Mouse (Mus musculus) heart, embryonic 14.5 days (tissue): ENCODE data around the gene Adcy5. TPM values are rescaled to one million over a fixed set of nuclear protein-coding genes. Genes with fewer than 3 reads are reported as not detected.

Experiments used
- ATAC-seq: fragments of 200-750 bp; cut with Nextera tagmentation; 2 replicates; pipeline ENCODE4 v1.8.0; 2017; ENCODE audit warnings: low read depth, moderate TSS enrichment; ENCODE audit not compliant: insufficient number of reproducible peaks, insufficient read depth, low FRiP score
- H3K27ac ChIP-seq, 2 experiments: fragments of 200-500 bp in 1 of 2; fragments of 300-500 bp in 1 of 2; sonication (generic) in 1 of 2; replicated peaks in 1 of 2; 2 replicates each; pipeline ENCODE4 v1.5.1; 2012 to 2014; ENCODE audit warnings: low read depth in 2 of 2, low read length in 2 of 2, control low read depth in 1 of 2, mild to moderate bottlenecking in 1 of 2, mixed read lengths in 1 of 2; ENCODE audit not compliant: control insufficient read depth in 1 of 2, insufficient read depth in 1 of 2
- H3K27me3 ChIP-seq: fragments of 300-500 bp; sonication (generic); 2 replicates; pipeline ENCODE4 v1.6.1; 2014; ENCODE audit warnings: mild to moderate bottlenecking, low read length, control low read depth; ENCODE audit not compliant: control insufficient read depth, insufficient read depth
- H3K36me3 ChIP-seq: fragments of 300-500 bp; sonication (generic); 2 replicates; pipeline ENCODE4 v1.6.1; 2014; ENCODE audit warnings: mild to moderate bottlenecking, control low read depth, low read length, mixed read lengths; ENCODE audit not compliant: control insufficient read depth, insufficient read depth
- H3K4me1 ChIP-seq, 2 experiments: fragments of 200-500 bp in 1 of 2; fragments of 300-500 bp in 1 of 2; sonication (generic) in 1 of 2; 2 replicates each; pipeline ENCODE4 v1.6.1; 2012 to 2014; ENCODE audit warnings: low read length in 2 of 2, control low read depth in 1 of 2, mixed read lengths in 1 of 2; ENCODE audit not compliant: control insufficient read depth in 2 of 2, insufficient read depth in 2 of 2
- H3K4me2 ChIP-seq: fragments of 300-500 bp; sonication (generic); 2 replicates; pipeline ENCODE4 v1.6.1; 2014; ENCODE audit warnings: mild to moderate bottlenecking, low read length
- H3K4me3 ChIP-seq, 2 experiments: fragments of 200-500 bp in 1 of 2; fragments of 300-500 bp in 1 of 2; sonication (generic) in 1 of 2; 2 replicates each; pipeline ENCODE4 v1.5.1; 2012 to 2014; ENCODE audit warnings: low read length in 2 of 2, mild to moderate bottlenecking in 2 of 2, control low read depth in 1 of 2, low read depth in 1 of 2, moderate library complexity in 1 of 2; ENCODE audit not compliant: control insufficient read depth in 1 of 2, insufficient read depth in 1 of 2
- H3K9ac ChIP-seq: fragments of 300-500 bp; sonication (generic); 2 replicates; pipeline ENCODE4 v1.6.1; 2014; ENCODE audit warnings: mild to moderate bottlenecking, low read length
- H3K9me3 ChIP-seq: fragments of 300-500 bp; sonication (generic); 2 replicates; pipeline ENCODE4 v1.6.1; 2016; ENCODE audit warnings: low read length, control low read depth; ENCODE audit not compliant: control insufficient read depth
- WGBS: fragments of 180-500 bp; shearing (Covaris S2); extraction: QIAGEN DNeasy Blood & Tissue Kit; methylation state at CpG from one replicate; pipeline ENCODE4 v1.1.7; 2014; 5-methylcytosine and 5-hydroxymethylcytosine counted together
- polyA plus RNA-seq: library from polyadenylated mRNA; unstranded; fragments of >200 nt; fragmentation: Nextera tagmentation; extraction: Ambion mirVana; gene quantifications from 2 replicates; pipeline ENCODE4 v1.2.1, GENCODE M21; 2014

Gene Adcy5
- polyA plus RNA-seq, 1 experiment from 2014 or later: 11.4 TPM

GRCm38 (mm10) chr16:35220412-35220811 lies 65.7 kb downstream of the Adcy5 start:
- H3K4me2 ChIP-seq: no peak overlapping the region
- WGBS: 69% methylated on average over 5 of the region's 5 CpGs
- H3K9me3 ChIP-seq: no peaks in the 10 kb centered on the region
- no peak for ATAC-seq
- no peaks in the 10 kb centered on the region for H3K27me3 ChIP-seq
- H3K4me1 ChIP-seq: peaks cover 68 to 82% of the 10 kb centered on the region in 2 experiments
- no peaks in the 10 kb centered on the region for H3K36me3 ChIP-seq
- no peak overlapping the region for H3K4me3 ChIP-seq
- H3K27ac ChIP-seq: 0 out of 4 replicates have a peak overlapping the region, but pooled peaks of 1 of the 2 experiments have one; percentile 29
- H3K9ac ChIP-seq: no peak overlapping the region

- Histone ChIP-seq H3K9me3 (no peaks in the 10 kb centered on the region), H3K36me3 (no peaks in the 10 kb centered on the region), H3K4me1 (peaks cover 66 to 83% of the 10 kb centered on the region in 2 experiments), H3K4me3 (no peak overlapping the region), H3K27me3 (no peaks in the 10 kb centered on the region), H3K4me2 (no peak overlapping the region), H3K9ac (peak overlapping the region; percentile 8), H3K27ac (peak overlapping the region; percentile 45 to 95; a peak in 3 of 4 replicates)
- no peak for ATAC-seq
- 46% methylated on average over 4 of the region's 4 CpGs for WGBS
These were observed 66.9 kb downstream of the Adcy5 start for GRCm38 (mm10) chr16:35221581-35221980.

- Histone ChIP-seq H3K4me3 (no peak overlapping the region), H3K27ac (peak overlapping the region; percentile 94 to 95), H3K4me1 (peaks cover 68 to 88% of the 10 kb centered on the region in 2 experiments), H3K4me2 (peak overlapping the region; percentile 57), H3K27me3 (no peaks in the 10 kb centered on the region), H3K36me3 (no peaks in the 10 kb centered on the region), H3K9me3 (no peaks in the 10 kb centered on the region), H3K9ac (peak overlapping the region; percentile 65)
- peak; percentile 48; the same call in 1 of the 2 replicates for ATAC-seq
- 30% methylated on average over 4 of the region's 4 CpGs for WGBS
These were observed 69.3 kb downstream of the Adcy5 start for GRCm38 (mm10) chr16:35223930-35224329.

- Histone ChIP-seq H3K27me3 (no peaks in the 10 kb centered on the region), H3K9me3 (no peaks in the 10 kb centered on the region), H3K27ac (peak overlapping the region; percentile 94 to 95), H3K4me2 (peak overlapping the region; percentile 57), H3K9ac (peak overlapping the region; percentile 65), H3K36me3 (no peaks in the 10 kb centered on the region), H3K4me3 (0 out of 4 replicates have a peak overlapping the region, but pooled peaks of 1 of the 2 experiments have one; percentile 4), H3K4me1 (peaks cover 75 to 91% of the 10 kb centered on the region in 2 experiments)
- WGBS: 6% methylated on average over 14 of the region's 14 CpGs
- peak; percentile 78 for ATAC-seq
These were observed 70.0 kb downstream of the Adcy5 start for GRCm38 (mm10) chr16:35224716-35225115.

- peak; percentile 6; the same call in 1 of the 2 replicates for ATAC-seq
- H3K4me1 ChIP-seq: peaks cover 74 to 92% of the 10 kb centered on the region in 2 experiments
- 16% methylated on average over 11 of the region's 11 CpGs for WGBS
These were observed 74.9 kb downstream of the Adcy5 start for GRCm38 (mm10) chr16:35229582-35229981.

GRCm38 (mm10) chr16:35232153-35232750 lies 77.6 kb downstream of the Adcy5 start:
- Histone ChIP-seq H3K4me2 (0 out of 2 replicates have a peak overlapping the region, but pooled peaks have one; percentile 9), H3K4me1 (peaks cover 51 to 71% of the 10 kb centered on the region in 2 experiments), H3K9ac (peak overlapping the region; percentile 32; the same call in 1 of the 2 replicates)

More at GRCm38 (mm10) chr16:35229582-35229981, 74.9 kb downstream of the Adcy5 start:
- Histone ChIP-seq H3K4me3 (no peak overlapping the region), H3K27me3 (no peaks in the 10 kb centered on the region), H3K36me3 (no peaks in the 10 kb centered on the region), H3K9me3 (no peaks in the 10 kb centered on the region), H3K27ac (peak overlapping the region in 1 of 2 experiments; percentile 2; a peak in 1 of 4 replicates), H3K4me2 (0 out of 2 replicates have a peak overlapping the region, but pooled peaks have one; percentile 15), H3K9ac (peak overlapping the region; percentile 27; the same call in 1 of the 2 replicates)

GRCm38 (mm10) chr16:35233329-35233728 lies 78.7 kb downstream of the Adcy5 start:
- Histone ChIP-seq H3K4me1 (peaks cover 51 to 64% of the 10 kb centered on the region in 2 experiments), H3K27ac (0 out of 4 replicates have a peak overlapping the region, but pooled peaks of 1 of the 2 experiments have one; percentile 51), H3K4me3 (no peak overlapping the region), H3K36me3 (no peaks in the 10 kb centered on the region), H3K9ac (no peak overlapping the region; the same call in 1 of the 2 replicates), H3K4me2 (0 out of 2 replicates have a peak overlapping the region, but pooled peaks have one; percentile 14), H3K9me3 (no peaks in the 10 kb centered on the region), H3K27me3 (no peaks in the 10 kb centered on the region)
- 46% methylated on average over 4 of the region's 4 CpGs for WGBS
- ATAC-seq: no peak

More at GRCm38 (mm10) chr16:35232153-35232750, 77.6 kb downstream of the Adcy5 start:
- no peak for ATAC-seq
- Histone ChIP-seq H3K9me3 (no peaks in the 10 kb centered on the region), H3K27me3 (no peaks in the 10 kb centered on the region), H3K4me3 (no peak overlapping the region), H3K36me3 (no peaks in the 10 kb centered on the region), H3K27ac (peak overlapping the region; percentile 28 to 51)
- 24% methylated on average over 14 of the region's 14 CpGs for WGBS
